Mouse (Mus musculus) spleen, postnatal 10 days (tissue): ENCODE data around the gene Fam216a.
A peak's percentile ranks its signal among the peaks of the same experiment; 100 is the strongest.
"Not testable (repeated sequence)": the region's sequence is repeated elsewhere in the genome, so short reads cannot be mapped to it uniquely, and the experiment has no call there.

ENCODE experiments used
- DNase-seq, 2 experiments: peaks; one replicate each; pipeline ENCODE4 v3.0.0; 2021 to 2022; ENCODE audit warnings: low spot score in 2 of 2

The Fam216a gene

GRCm38 (mm10) chr5:122372192-122372769 is at the start of gene Fam216a:
Fam216a (minus strand) TSS chr5:122372364.
- peak; percentile 99 to 100 for DNase-seq

GRCm38 (mm10) chr5:122421271-122422068 is 49.3 kb upstream of the Fam216a start, which contains the start of gene Anapc7:
Anapc7 (plus strand) TSS chr5:122421693.
- no peak for DNase-seq

- not testable (repeated sequence) for DNase-seq
These were observed 48.5 kb upstream of the Fam216a start for GRCm38 (mm10) chr5:122420676-122421075.

- DNase-seq = no peak
These were observed 43.3 kb upstream of the Fam216a start for GRCm38 (mm10) chr5:122415465-122415864.

GRCm38 (mm10) chr5:122414351-122414750 is 42.2 kb upstream of the Fam216a start:
- no peak for DNase-seq

GRCm38 (mm10) chr5:122412826-122413225 is 40.7 kb upstream of the Fam216a start:
- no peak for DNase-seq

GRCm38 (mm10) chr5:122411892-122412291 is 39.7 kb upstream of the Fam216a start:
- DNase-seq = no peak

GRCm38 (mm10) chr5:122409692-122410645 is 37.8 kb upstream of the Fam216a start:
- peak in 1 of 2 experiments; percentile 35 for DNase-seq

GRCm38 (mm10) chr5:122405537-122405936 is 33.4 kb upstream of the Fam216a start:
- no peak for DNase-seq

GRCm38 (mm10) chr5:122403362-122403761 is 31.2 kb upstream of the Fam216a start:
- no peak for DNase-seq

- DNase-seq = no peak
These were observed 30.6 kb upstream of the Fam216a start for GRCm38 (mm10) chr5:122402772-122403171.

GRCm38 (mm10) chr5:122402160-122402559 is 30.0 kb upstream of the Fam216a start:
- no peak for DNase-seq

- peak; percentile 65 to 77 for DNase-seq
These were observed 29.1 kb upstream of the Fam216a start for GRCm38 (mm10) chr5:122401303-122401640.

GRCm38 (mm10) chr5:122400628-122401302 is 28.6 kb upstream of the Fam216a start:
- no peak for DNase-seq

GRCm38 (mm10) chr5:122399871-122400270 is 27.7 kb upstream of the Fam216a start:
- no peak for DNase-seq

GRCm38 (mm10) chr5:122397495-122397894 is 25.3 kb upstream of the Fam216a start:
- no peak for DNase-seq

- DNase-seq = no peak
These were observed 24.6 kb upstream of the Fam216a start for GRCm38 (mm10) chr5:122396791-122397190.

- peak; percentile 84 to 90 for DNase-seq
These were observed 21.7 kb upstream of the Fam216a start for GRCm38 (mm10) chr5:122393887-122394286.

- peak; percentile 48 to 51 for DNase-seq
These were observed 20.3 kb upstream of the Fam216a start for GRCm38 (mm10) chr5:122392227-122393004.

- peak; percentile 94 to 95 for DNase-seq
These were observed 19.6 kb upstream of the Fam216a start, which contains the start of gene Arpc3 for GRCm38 (mm10) chr5:122391786-122392180. Arpc3 (plus strand) TSS chr5:122391878.
